Mouse (Mus musculus): ENCODE measurements around the gene Plxnb1.

DNA sequence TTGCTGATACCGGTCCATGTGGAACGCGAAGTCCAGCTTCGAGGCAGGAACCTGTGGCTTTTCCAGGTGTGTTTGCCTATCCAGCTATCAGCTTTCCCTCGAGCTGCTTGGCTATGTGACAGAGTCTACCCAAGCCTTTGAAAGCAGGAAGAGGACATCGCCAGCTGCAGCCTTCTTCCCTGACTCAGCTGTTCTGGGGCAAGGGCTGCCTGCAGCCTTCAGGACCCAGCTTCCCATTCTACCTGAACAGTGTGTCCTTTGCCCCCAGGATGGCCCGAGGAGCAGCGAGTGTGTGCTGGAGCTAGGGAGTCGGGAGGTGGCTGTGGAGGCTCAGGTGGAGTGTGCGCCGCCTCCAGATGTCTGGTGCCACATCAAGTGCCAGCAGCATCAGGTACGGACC is 10.5 kb downstream of the Plxnb1 start:
- TF ChIP-seq CTCF (IDR thresholded peaks at IDR 0.05; ENCODE audit: low read depth, low read length) (no peak), POLR2A (IDR thresholded peaks at IDR 0.05; ENCODE audit: borderline replicate concordance, low read depth, low read length) (no peak)
